Mouse (Mus musculus): ENCODE results near the gene Trabd2b. TPM values are rescaled to one million over a fixed set of nuclear protein-coding genes. Genes with fewer than 3 reads are reported as not detected.
A peak's percentile ranks its signal among the peaks of the same experiment; 100 is the strongest.

Trabd2b gene
- total and polyA plus RNA-seq, 2 experiments from 2014 or later: 4.5 to 10.5 TPM

DNA sequence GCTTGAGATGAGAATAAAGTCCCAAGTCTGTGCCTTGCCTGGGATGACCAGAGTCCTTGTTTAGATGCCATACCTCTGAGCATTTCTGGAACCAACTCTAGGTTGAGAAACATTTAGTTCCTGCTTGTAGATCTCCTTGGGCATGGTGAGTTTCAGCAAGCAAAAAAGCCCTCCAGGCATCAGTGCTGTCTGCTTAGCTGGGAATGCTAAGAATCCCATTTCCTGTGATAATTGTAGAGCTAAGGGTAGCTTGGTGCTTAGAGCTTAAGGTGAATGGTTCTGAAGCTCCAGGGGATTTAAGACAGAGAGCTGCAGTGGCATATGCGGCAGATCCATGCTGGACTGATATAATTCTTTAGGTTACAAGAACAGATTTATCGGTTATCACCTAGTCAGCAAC, 26.2 kb downstream of the Trabd2b start:
- no peak overlapping the region for H3K9ac ChIP-seq (replicated peaks; ENCODE audit: low read depth, low read length)
- H3K27me3 ChIP-seq (ENCODE audit: control insufficient read depth, insufficient read depth, low read length): no peaks in the 10 kb centered on the region
- peaks cover 3% of the 10 kb centered on the region; the same call in 1 of the 2 replicates for H3K36me3 ChIP-seq (replicated peaks; ENCODE audit: control insufficient read depth, insufficient read depth, low read length)
- H3K4me1 ChIP-seq (ENCODE audit: control insufficient read depth, insufficient read depth): peaks cover 21% of the 10 kb centered on the region
- WGBS: 81% methylated on average over 2 of the region's 2 CpGs
- H3K27ac ChIP-seq (ENCODE audit: low read depth): no peak overlapping the region
- H3K4me3 ChIP-seq (ENCODE audit: low read depth, low read length): no peak overlapping the region
- no peak overlapping the region for H3K4me2 ChIP-seq (ENCODE audit: low read depth, low read length)
- no peak for TF ChIP-seq EP300 (IDR thresholded peaks at IDR 0.05; ENCODE audit: low read depth)
- ATAC-seq (ENCODE audit: insufficient read depth, low read depth) (no peak), DNase-seq (ENCODE audit: low spot score) (no peak)
- no peaks in the 10 kb centered on the region for H3K9me3 ChIP-seq (replicated peaks; ENCODE audit: control insufficient read depth, low read length)

GRCm38 (mm10) chr4:114433440-114433839, 26.9 kb downstream of the Trabd2b start:
- Histone ChIP-seq H3K9ac (replicated peaks; ENCODE audit: low read depth, low read length) (no peak overlapping the region), H3K27ac (ENCODE audit: low read depth) (no peak overlapping the region), H3K27me3 (ENCODE audit: control insufficient read depth, insufficient read depth, low read length) (no peaks in the 10 kb centered on the region), H3K4me2 (ENCODE audit: low read depth, low read length) (no peak overlapping the region), H3K36me3 (replicated peaks; ENCODE audit: control insufficient read depth, insufficient read depth, low read length) (peaks cover 3% of the 10 kb centered on the region; the same call in 1 of the 2 replicates), H3K4me3 (ENCODE audit: low read depth, low read length) (no peak overlapping the region), H3K4me1 (ENCODE audit: control insufficient read depth, insufficient read depth) (peaks cover 21% of the 10 kb centered on the region), H3K9me3 (replicated peaks; ENCODE audit: control insufficient read depth, low read length) (no peaks in the 10 kb centered on the region)
- 72% methylated on average over 1 of the region's 1 CpGs for WGBS
- ATAC-seq (ENCODE audit: insufficient read depth, low read depth): no peak
- TF ChIP-seq EP300 (IDR thresholded peaks at IDR 0.05; ENCODE audit: low read depth) (no peak), CTCF (IDR thresholded peaks at IDR 0.05; ENCODE audit: low read depth) (no peak)
- no peak for DNase-seq (ENCODE audit: low spot score)

DNA sequence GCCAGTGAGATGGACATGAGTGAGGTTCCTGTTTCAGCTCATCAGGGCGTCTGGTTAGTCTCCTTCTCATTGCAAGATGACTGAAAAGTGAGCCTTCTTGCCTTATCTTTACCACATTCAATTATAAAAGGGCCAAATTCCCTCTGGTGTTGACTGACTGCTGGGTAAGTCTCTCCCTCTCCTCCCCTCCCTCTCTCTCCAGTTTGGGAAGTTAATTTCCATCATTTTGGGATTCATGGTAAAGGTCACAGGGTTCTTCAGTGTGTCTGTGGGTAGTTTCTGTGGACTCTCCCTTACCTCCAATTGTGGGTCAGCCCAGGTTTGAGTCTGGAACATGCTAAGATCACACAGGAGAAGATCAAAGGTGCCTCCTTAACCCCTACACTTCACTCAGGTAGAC, 28.2 kb downstream of the Trabd2b start:
- Histone ChIP-seq H3K4me3 (ENCODE audit: low read depth, low read length) (no peak overlapping the region), H3K27me3 (ENCODE audit: control insufficient read depth, insufficient read depth, low read length) (no peaks in the 10 kb centered on the region), H3K27ac (ENCODE audit: low read depth) (no peak overlapping the region), H3K36me3 (replicated peaks; ENCODE audit: control insufficient read depth, insufficient read depth, low read length) (peaks cover under 1% of the 10 kb centered on the region; the same call in 1 of the 2 replicates), H3K4me1 (ENCODE audit: control insufficient read depth, insufficient read depth) (peaks cover 21% of the 10 kb centered on the region), H3K4me2 (ENCODE audit: low read depth, low read length) (no peak overlapping the region), H3K9ac (replicated peaks; ENCODE audit: low read depth, low read length) (no peak overlapping the region), H3K9me3 (replicated peaks; ENCODE audit: control insufficient read depth, low read length) (no peaks in the 10 kb centered on the region)
- TF ChIP-seq CTCF (IDR thresholded peaks at IDR 0.05; ENCODE audit: low read depth): no peak
- no peak for DNase-seq (ENCODE audit: low spot score)
- WGBS: 74% methylated on average over 1 of the region's 1 CpGs
- ATAC-seq (ENCODE audit: insufficient read depth, low read depth): no peak

- 36% methylated on average over 7 of the region's 7 CpGs for WGBS
- DNase-seq (ENCODE audit: low spot score): peak; percentile 50
Measured at GRCm38 (mm10) chr4:114435381-114435780, 28.9 kb downstream of the Trabd2b start.

GRCm38 (mm10) chr4:114438764-114439163, 32.2 kb downstream of the Trabd2b start:
- no peak overlapping the region for H3K4me3 ChIP-seq (ENCODE audit: low read depth, low read length)
- H3K27me3 ChIP-seq (ENCODE audit: control insufficient read depth, insufficient read depth, low read length): no peaks in the 10 kb centered on the region
- no peaks in the 10 kb centered on the region for H3K9me3 ChIP-seq (replicated peaks; ENCODE audit: control insufficient read depth, low read length)
- ATAC-seq (ENCODE audit: insufficient read depth, low read depth) (no peak), DNase-seq (ENCODE audit: low spot score) (no peak)
- no peak overlapping the region for H3K4me2 ChIP-seq (ENCODE audit: low read depth, low read length)
- no peak for TF ChIP-seq EP300 (IDR thresholded peaks at IDR 0.05; ENCODE audit: low read depth)
- TF ChIP-seq CTCF (IDR thresholded peaks at IDR 0.05; ENCODE audit: low read depth): peak; percentile 40
- H3K9ac ChIP-seq (replicated peaks; ENCODE audit: low read depth, low read length): no peak overlapping the region
- no peaks in the 10 kb centered on the region for H3K36me3 ChIP-seq (replicated peaks; ENCODE audit: control insufficient read depth, insufficient read depth, low read length)
- 65% methylated on average over 2 of the region's 2 CpGs for WGBS
- H3K27ac ChIP-seq (ENCODE audit: low read depth): no peak overlapping the region
- peaks cover 18% of the 10 kb centered on the region for H3K4me1 ChIP-seq (ENCODE audit: control insufficient read depth, insufficient read depth)

More at GRCm38 (mm10) chr4:114435381-114435780, 28.9 kb downstream of the Trabd2b start:
- Histone ChIP-seq H3K36me3 (replicated peaks; ENCODE audit: control insufficient read depth, insufficient read depth, low read length) (no peaks in the 10 kb centered on the region), H3K9me3 (replicated peaks; ENCODE audit: control insufficient read depth, low read length) (no peaks in the 10 kb centered on the region), H3K27me3 (ENCODE audit: control insufficient read depth, insufficient read depth, low read length) (no peaks in the 10 kb centered on the region), H3K4me2 (ENCODE audit: low read depth, low read length) (peak overlapping the region; percentile 8), H3K27ac (ENCODE audit: low read depth) (no peak overlapping the region), H3K4me3 (ENCODE audit: low read depth, low read length) (no peak overlapping the region), H3K4me1 (ENCODE audit: control insufficient read depth, insufficient read depth) (peaks cover 21% of the 10 kb centered on the region), H3K9ac (replicated peaks; ENCODE audit: low read depth, low read length) (no peak overlapping the region)
- ATAC-seq (ENCODE audit: insufficient read depth, low read depth): peak; percentile 85
- TF ChIP-seq CTCF (IDR thresholded peaks at IDR 0.05; ENCODE audit: low read depth) (no peak), EP300 (IDR thresholded peaks at IDR 0.05; ENCODE audit: low read depth) (peak; percentile 52; the same call in 1 of the 2 replicates)

DNA sequence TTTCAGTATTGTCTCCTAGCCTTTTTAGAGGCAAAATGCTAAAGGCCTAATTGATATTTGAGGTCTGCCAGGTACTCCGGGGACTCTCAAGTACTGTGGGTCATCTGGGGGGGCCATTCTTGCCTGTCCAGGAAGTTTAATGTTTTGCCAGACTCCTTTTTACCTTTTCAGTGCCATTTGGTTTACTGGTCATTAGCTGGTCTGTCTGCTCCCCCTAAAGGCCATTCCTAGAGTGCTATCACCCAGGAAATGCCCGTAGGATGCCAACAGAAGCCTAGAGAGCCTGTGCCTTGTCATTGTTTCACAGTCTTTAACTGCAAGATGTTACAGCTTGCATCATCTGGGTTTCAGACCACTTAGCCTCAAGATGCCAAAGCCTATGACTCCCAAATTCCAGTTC, 35.7 kb downstream of the Trabd2b start:
- ATAC-seq (ENCODE audit: insufficient read depth, low read depth): no peak; the same call in 1 of the 2 replicates
- 59% methylated on average over 2 of the region's 2 CpGs for WGBS

More for the DNA sequence above, 35.7 kb downstream of the Trabd2b start:
- Histone ChIP-seq H3K9ac (replicated peaks; ENCODE audit: low read depth, low read length) (no peak overlapping the region), H3K4me3 (ENCODE audit: low read depth, low read length) (no peak overlapping the region), H3K36me3 (replicated peaks; ENCODE audit: control insufficient read depth, insufficient read depth, low read length) (no peaks in the 10 kb centered on the region), H3K4me1 (ENCODE audit: control insufficient read depth, insufficient read depth) (peaks cover under 1% of the 10 kb centered on the region; the same call in 1 of the 2 replicates), H3K9me3 (replicated peaks; ENCODE audit: control insufficient read depth, low read length) (no peaks in the 10 kb centered on the region), H3K27me3 (ENCODE audit: control insufficient read depth, insufficient read depth, low read length) (no peaks in the 10 kb centered on the region), H3K27ac (ENCODE audit: low read depth) (no peak overlapping the region), H3K4me2 (ENCODE audit: low read depth, low read length) (no peak overlapping the region)
- TF ChIP-seq CTCF (IDR thresholded peaks at IDR 0.05; ENCODE audit: low read depth) (peak; percentile 59), EP300 (IDR thresholded peaks at IDR 0.05; ENCODE audit: low read depth) (no peak)
- DNase-seq (ENCODE audit: low spot score): no peak

Data from heart, postnatal 0 days (tissue).